Mouse (Mus musculus): ENCODE data around the gene Zhx3. TPM values are rescaled to one million over a fixed set of nuclear protein-coding genes. Genes with fewer than 3 reads are reported as not detected.

Zhx3 gene
- polyA plus RNA-seq, 1 experiment from 2014 or later = 5.9 TPM

- Histone ChIP-seq H3K4me1 (ENCODE audit: control insufficient read depth, insufficient read depth, low read length) (peaks cover 12% of the 10 kb centered on the region; the same call in 1 of the 2 replicates), H3K4me2 (ENCODE audit: low read depth, low read length) (peak overlapping the region; percentile 93), H3K27ac (ENCODE audit: low read length) (0 out of 2 replicates have a peak overlapping the region, but pooled peaks have one; percentile 36), H3K4me3 (ENCODE audit: low read length) (peak overlapping the region; percentile 61), H3K36me3 (ENCODE audit: control insufficient read depth, insufficient read depth, low read length) (peaks cover 2% of the 10 kb centered on the region; the same call in 1 of the 2 replicates), H3K9ac (ENCODE audit: low read depth, low read length) (peak overlapping the region; percentile 74), H3K9me3 (ENCODE audit: control insufficient read depth, low read length) (no peaks in the 10 kb centered on the region), H3K27me3 (replicated peaks; ENCODE audit: control insufficient read depth, insufficient read depth, low read length) (peaks cover 25% of the 10 kb centered on the region)
- 2% methylated on average over 62 of the region's 64 CpGs for WGBS
- ATAC-seq = peak; percentile 47
Observed at GRCm38 (mm10) chr2:160911558-160912201, 38.9 kb upstream of the Zhx3 start.

GRCm38 (mm10) chr2:160910633-160911032 lies 37.8 kb upstream of the Zhx3 start:
- peaks cover 25% of the 10 kb centered on the region for H3K27me3 ChIP-seq (replicated peaks; ENCODE audit: control insufficient read depth, insufficient read depth, low read length)
- 73% methylated on average over 5 of the region's 5 CpGs for WGBS
- H3K4me2 ChIP-seq (ENCODE audit: low read depth, low read length) = peak overlapping the region; percentile 93

GRCm38 (mm10) chr2:160908607-160909006 lies 35.8 kb upstream of the Zhx3 start:
- Histone ChIP-seq H3K27ac (ENCODE audit: low read length) (no peak overlapping the region), H3K36me3 (ENCODE audit: control insufficient read depth, insufficient read depth, low read length) (peaks cover 2% of the 10 kb centered on the region; the same call in 1 of the 2 replicates), H3K27me3 (replicated peaks; ENCODE audit: control insufficient read depth, insufficient read depth, low read length) (peaks cover 25% of the 10 kb centered on the region), H3K4me3 (ENCODE audit: low read length) (no peak overlapping the region), H3K9me3 (ENCODE audit: control insufficient read depth, low read length) (no peaks in the 10 kb centered on the region), H3K4me2 (ENCODE audit: low read depth, low read length) (no peak overlapping the region), H3K9ac (ENCODE audit: low read depth, low read length) (no peak overlapping the region), H3K4me1 (ENCODE audit: control insufficient read depth, insufficient read depth, low read length) (peaks cover 9% of the 10 kb centered on the region; the same call in 1 of the 2 replicates)
- no peak for ATAC-seq
- 64% methylated on average over 18 of the region's 18 CpGs for WGBS

More at GRCm38 (mm10) chr2:160910633-160911032, 37.8 kb upstream of the Zhx3 start:
- peak overlapping the region; percentile 61; the same call in 1 of the 2 replicates for H3K4me3 ChIP-seq (ENCODE audit: low read length)
- H3K27ac ChIP-seq (ENCODE audit: low read length) = no peak overlapping the region
- peaks cover 2% of the 10 kb centered on the region; the same call in 1 of the 2 replicates for H3K36me3 ChIP-seq (ENCODE audit: control insufficient read depth, insufficient read depth, low read length)
- no peak for ATAC-seq
- peaks cover 12% of the 10 kb centered on the region; the same call in 1 of the 2 replicates for H3K4me1 ChIP-seq (ENCODE audit: control insufficient read depth, insufficient read depth, low read length)
- H3K9me3 ChIP-seq (ENCODE audit: control insufficient read depth, low read length) = no peaks in the 10 kb centered on the region
- H3K9ac ChIP-seq (ENCODE audit: low read depth, low read length) = no peak overlapping the region

GRCm38 (mm10) chr2:160906101-160906500 lies 33.3 kb upstream of the Zhx3 start:
- Histone ChIP-seq H3K36me3 (ENCODE audit: control insufficient read depth, insufficient read depth, low read length) (peaks cover 2% of the 10 kb centered on the region; the same call in 1 of the 2 replicates), H3K27ac (ENCODE audit: low read length) (no peak overlapping the region), H3K27me3 (replicated peaks; ENCODE audit: control insufficient read depth, insufficient read depth, low read length) (peaks cover 6% of the 10 kb centered on the region; the same call in 1 of the 2 replicates), H3K9ac (ENCODE audit: low read depth, low read length) (no peak overlapping the region), H3K4me2 (ENCODE audit: low read depth, low read length) (no peak overlapping the region), H3K4me3 (ENCODE audit: low read length) (no peak overlapping the region), H3K4me1 (ENCODE audit: control insufficient read depth, insufficient read depth, low read length) (0 out of 2 replicates have a peak, but pooled peaks cover 3% of the 10 kb centered on the region), H3K9me3 (ENCODE audit: control insufficient read depth, low read length) (no peaks in the 10 kb centered on the region)
- ATAC-seq = no peak
- 74% methylated on average over 5 of the region's 5 CpGs for WGBS

- no peak overlapping the region for H3K27ac ChIP-seq (ENCODE audit: low read length)
- H3K36me3 ChIP-seq (ENCODE audit: control insufficient read depth, insufficient read depth, low read length) = peaks cover 2% of the 10 kb centered on the region; the same call in 1 of the 2 replicates
- no peak overlapping the region for H3K9ac ChIP-seq (ENCODE audit: low read depth, low read length)
- 96% methylated on average over 12 of the region's 12 CpGs for WGBS
- no peak overlapping the region for H3K4me3 ChIP-seq (ENCODE audit: low read length)
- H3K27me3 ChIP-seq (replicated peaks; ENCODE audit: control insufficient read depth, insufficient read depth, low read length) = no peaks in the 10 kb centered on the region; the same call in 1 of the 2 replicates
- 0 out of 2 replicates have a peak, but pooled peaks cover 3% of the 10 kb centered on the region for H3K4me1 ChIP-seq (ENCODE audit: control insufficient read depth, insufficient read depth, low read length)
- no peaks in the 10 kb centered on the region for H3K9me3 ChIP-seq (ENCODE audit: control insufficient read depth, low read length)
- no peak for ATAC-seq
- H3K4me2 ChIP-seq (ENCODE audit: low read depth, low read length) = no peak overlapping the region
Observed at GRCm38 (mm10) chr2:160905301-160905700, 32.5 kb upstream of the Zhx3 start.

GRCm38 (mm10) chr2:160901656-160902412 lies 29.0 kb upstream of the Zhx3 start:
- no peak overlapping the region for H3K9ac ChIP-seq (ENCODE audit: low read depth, low read length)
- 69% methylated on average over 7 of the region's 7 CpGs for WGBS
- no peaks in the 10 kb centered on the region for H3K9me3 ChIP-seq (ENCODE audit: control insufficient read depth, low read length)
- 0 out of 2 replicates have a peak, but pooled peaks cover 3% of the 10 kb centered on the region for H3K4me1 ChIP-seq (ENCODE audit: control insufficient read depth, insufficient read depth, low read length)
- ATAC-seq = peak; percentile 28; the same call in 1 of the 2 replicates
- no peaks in the 10 kb centered on the region for H3K36me3 ChIP-seq (ENCODE audit: control insufficient read depth, insufficient read depth, low read length)
- no peak overlapping the region for H3K4me3 ChIP-seq (ENCODE audit: low read length)
- no peaks in the 10 kb centered on the region for H3K27me3 ChIP-seq (replicated peaks; ENCODE audit: control insufficient read depth, insufficient read depth, low read length)
- H3K4me2 ChIP-seq (ENCODE audit: low read depth, low read length) = no peak overlapping the region
- H3K27ac ChIP-seq (ENCODE audit: low read length) = no peak overlapping the region

GRCm38 (mm10) chr2:160891697-160892096 lies 18.9 kb upstream of the Zhx3 start:
- Histone ChIP-seq H3K4me3 (ENCODE audit: low read length) (no peak overlapping the region), H3K4me1 (ENCODE audit: control insufficient read depth, insufficient read depth, low read length) (no peaks in the 10 kb centered on the region), H3K9ac (ENCODE audit: low read depth, low read length) (no peak overlapping the region), H3K36me3 (ENCODE audit: control insufficient read depth, insufficient read depth, low read length) (0 out of 2 replicates have a peak, but pooled peaks cover 2% of the 10 kb centered on the region), H3K27me3 (replicated peaks; ENCODE audit: control insufficient read depth, insufficient read depth, low read length) (no peaks in the 10 kb centered on the region), H3K9me3 (ENCODE audit: control insufficient read depth, low read length) (no peaks in the 10 kb centered on the region), H3K4me2 (ENCODE audit: low read depth, low read length) (no peak overlapping the region), H3K27ac (ENCODE audit: low read length) (no peak overlapping the region)
- no peak for ATAC-seq
- 74% methylated on average over 9 of the region's 9 CpGs for WGBS

GRCm38 (mm10) chr2:160891045-160891444 lies 18.2 kb upstream of the Zhx3 start:
- Histone ChIP-seq H3K9ac (ENCODE audit: low read depth, low read length) (no peak overlapping the region), H3K4me2 (ENCODE audit: low read depth, low read length) (no peak overlapping the region), H3K4me1 (ENCODE audit: control insufficient read depth, insufficient read depth, low read length) (no peaks in the 10 kb centered on the region), H3K9me3 (ENCODE audit: control insufficient read depth, low read length) (no peaks in the 10 kb centered on the region), H3K4me3 (ENCODE audit: low read length) (no peak overlapping the region), H3K36me3 (ENCODE audit: control insufficient read depth, insufficient read depth, low read length) (0 out of 2 replicates have a peak, but pooled peaks cover 2% of the 10 kb centered on the region), H3K27ac (ENCODE audit: low read length) (no peak overlapping the region), H3K27me3 (replicated peaks; ENCODE audit: control insufficient read depth, insufficient read depth, low read length) (no peaks in the 10 kb centered on the region)
- 69% methylated on average over 5 of the region's 5 CpGs for WGBS
- no peak for ATAC-seq

GRCm38 (mm10) chr2:160887859-160888258 lies 15.1 kb upstream of the Zhx3 start:
- H3K4me1 ChIP-seq (ENCODE audit: control insufficient read depth, insufficient read depth, low read length) = no peaks in the 10 kb centered on the region
- peak overlapping the region; percentile 81 for H3K27ac ChIP-seq (ENCODE audit: low read length)
- peak; percentile 96 for ATAC-seq
- H3K4me3 ChIP-seq (ENCODE audit: low read length) = peak overlapping the region; percentile 53
- under 1% methylated on average over 26 of the region's 26 CpGs for WGBS
- H3K27me3 ChIP-seq (replicated peaks; ENCODE audit: control insufficient read depth, insufficient read depth, low read length) = no peaks in the 10 kb centered on the region
- H3K9me3 ChIP-seq (ENCODE audit: control insufficient read depth, low read length) = no peaks in the 10 kb centered on the region
- H3K4me2 ChIP-seq (ENCODE audit: low read depth, low read length) = peak overlapping the region; percentile 54
- H3K9ac ChIP-seq (ENCODE audit: low read depth, low read length) = peak overlapping the region; percentile 63
- H3K36me3 ChIP-seq (ENCODE audit: control insufficient read depth, insufficient read depth, low read length) = no peaks in the 10 kb centered on the region

All from intestine, embryonic 16.5 days (tissue).